Mouse (Mus musculus): ENCODE results near the gene Pbx1.

- TF ChIP-seq CTCF (IDR thresholded peaks at IDR 0.05; ENCODE audit: insufficient read depth, low read depth, low read length) (no peak), POLR2A (IDR thresholded peaks at IDR 0.05; ENCODE audit: insufficient read depth, low read depth, low read length) (no peak)
These were observed 61.1 kb downstream of the Pbx1 start for GRCm38 (mm10) chr1:168370966-168371365.
